Mouse (Mus musculus) kidney, embryonic 15.5 days (tissue): ENCODE measurements around the gene Nod1. TPM values are rescaled to one million over a fixed set of nuclear protein-coding genes. Genes with fewer than 3 reads are reported as not detected.

Source experiments
- ATAC-seq: fragments of 200-750 bp; cut with Nextera tagmentation; replicated peaks from 2 replicates; pipeline ENCODE4 v1.8.0; 2017; ENCODE audit warnings: moderate TSS enrichment; ENCODE audit not compliant: low FRiP score
- H3K27ac ChIP-seq: fragments of 300-500 bp; sonication (generic); 2 replicates; pipeline ENCODE4 v1.5.1; 2015; ENCODE audit warnings: mild to moderate bottlenecking, inconsistent platforms
- H3K27me3 ChIP-seq: fragments of 300-500 bp; sonication (generic); 2 replicates; pipeline ENCODE4 v1.6.1; 2015; ENCODE audit warnings: inconsistent platforms
- H3K36me3 ChIP-seq: fragments of 300-500 bp; sonication (generic); 2 replicates; pipeline ENCODE4 v1.6.1; 2015; ENCODE audit warnings: inconsistent platforms
- H3K4me1 ChIP-seq: fragments of 300-500 bp; sonication (generic); 2 replicates; pipeline ENCODE4 v1.6.1; 2015; ENCODE audit warnings: inconsistent platforms
- H3K4me2 ChIP-seq: fragments of 300-500 bp; sonication (generic); 2 replicates; pipeline ENCODE4 v1.6.1; 2015; ENCODE audit warnings: moderate library complexity, mild to moderate bottlenecking, inconsistent platforms
- H3K4me3 ChIP-seq: fragments of 300-500 bp; sonication (generic); replicated peaks from 2 replicates; pipeline ENCODE4 v1.5.1; 2015; ENCODE audit warnings: mild to moderate bottlenecking, inconsistent platforms
- H3K9ac ChIP-seq: fragments of 300-500 bp; sonication (generic); 2 replicates; pipeline ENCODE4 v1.6.1; 2015; ENCODE audit warnings: mild to moderate bottlenecking, inconsistent platforms
- H3K9me3 ChIP-seq: fragments of 300-500 bp; sonication (generic); replicated peaks from 2 replicates; pipeline ENCODE4 v1.6.1; 2016; ENCODE audit warnings: inconsistent platforms
- WGBS: fragments of 180-500 bp; shearing (Covaris S2); methylation state at CpG from one replicate; pipeline ENCODE4 v1.1.7; 2015; ENCODE audit warnings: mixed read lengths; 5-methylcytosine and 5-hydroxymethylcytosine counted together
- polyA plus RNA-seq: library from polyadenylated mRNA; unstranded; fragments of >200 nt; fragmentation: Nextera tagmentation; extraction: Ambion mirVana; gene quantifications from 2 replicates; pipeline ENCODE4 v1.2.1, GENCODE M21; 2015

Gene Nod1
- polyA plus RNA-seq, 1 experiment from 2014 or later, result 5.1 TPM

GRCm38 (mm10) chr6:55002438-55002837 is 30.0 kb upstream of the Nod1 start:
- Histone ChIP-seq H3K36me3 (no peaks in the 10 kb centered on the region), H3K4me1 (no peaks in the 10 kb centered on the region), H3K9ac (no peak overlapping the region), H3K9me3 (no peaks in the 10 kb centered on the region), H3K4me3 (no peak overlapping the region), H3K4me2 (no peak overlapping the region), H3K27ac (no peak overlapping the region), H3K27me3 (no peaks in the 10 kb centered on the region)
- WGBS, result 69% methylated on average over 4 of the region's 4 CpGs
- no peak for ATAC-seq

- no peak overlapping the region for H3K4me2 ChIP-seq
- H3K4me1 ChIP-seq, result no peaks in the 10 kb centered on the region
- H3K27me3 ChIP-seq, result no peaks in the 10 kb centered on the region
- H3K4me3 ChIP-seq, result no peak overlapping the region
- no peak for ATAC-seq
- 90% methylated on average over 4 of the region's 4 CpGs for WGBS
- no peaks in the 10 kb centered on the region for H3K36me3 ChIP-seq
- H3K9ac ChIP-seq, result no peak overlapping the region
- no peak overlapping the region for H3K27ac ChIP-seq
- H3K9me3 ChIP-seq, result no peaks in the 10 kb centered on the region
Observed at GRCm38 (mm10) chr6:55001320-55001719, 28.9 kb upstream of the Nod1 start.

GRCm38 (mm10) chr6:54997726-54998125 is 25.3 kb upstream of the Nod1 start:
- no peak overlapping the region for H3K27ac ChIP-seq
- H3K4me3 ChIP-seq, result no peak overlapping the region
- no peaks in the 10 kb centered on the region for H3K9me3 ChIP-seq
- ATAC-seq, result no peak
- WGBS, result 80% methylated on average over 6 of the region's 6 CpGs
- no peaks in the 10 kb centered on the region for H3K36me3 ChIP-seq
- no peaks in the 10 kb centered on the region; the same call in 1 of the 2 replicates for H3K4me1 ChIP-seq
- no peak overlapping the region for H3K9ac ChIP-seq
- no peak overlapping the region for H3K4me2 ChIP-seq
- H3K27me3 ChIP-seq, result no peaks in the 10 kb centered on the region

- Histone ChIP-seq H3K4me3 (no peak overlapping the region), H3K9ac (no peak overlapping the region), H3K27me3 (no peaks in the 10 kb centered on the region), H3K9me3 (no peaks in the 10 kb centered on the region), H3K27ac (no peak overlapping the region), H3K4me1 (peaks cover 10% of the 10 kb centered on the region), H3K36me3 (no peaks in the 10 kb centered on the region), H3K4me2 (no peak overlapping the region)
- no peak for ATAC-seq
- 92% methylated on average over 3 of the region's 3 CpGs for WGBS
Observed at GRCm38 (mm10) chr6:54996361-54996760, 23.9 kb upstream of the Nod1 start.

GRCm38 (mm10) chr6:54992734-54993260 is 20.4 kb upstream of the Nod1 start, which contains the start of gene Ggct:
Gene Ggct (minus strand): TSS chr6:54992950.
- Histone ChIP-seq H3K4me1 (peaks cover 10% of the 10 kb centered on the region), H3K9me3 (no peaks in the 10 kb centered on the region), H3K27me3 (no peaks in the 10 kb centered on the region), H3K9ac (peak within 1 kb of the TSS; percentile 43), H3K27ac (peak within 1 kb of the TSS; percentile 37; the same call in 1 of the 2 replicates), H3K4me2 (peak within 1 kb of the TSS; percentile 96), H3K36me3 (no peaks in the 10 kb centered on the region), H3K4me3 (peak within 1 kb of the TSS; percentile 55)
- WGBS, result under 1% methylated on average over 41 of the region's 41 CpGs
- ATAC-seq, result peak; percentile 100

- ATAC-seq, result no peak
- Histone ChIP-seq H3K27ac (peak overlapping the region; percentile 34; the same call in 1 of the 2 replicates), H3K9me3 (no peaks in the 10 kb centered on the region), H3K36me3 (no peaks in the 10 kb centered on the region), H3K4me3 (peak overlapping the region; percentile 55), H3K27me3 (no peaks in the 10 kb centered on the region), H3K4me2 (peak overlapping the region; percentile 96), H3K9ac (peak overlapping the region; percentile 43), H3K4me1 (peaks cover 10% of the 10 kb centered on the region)
- WGBS, result 4% methylated on average over 7 of the region's 7 CpGs
Observed at GRCm38 (mm10) chr6:54992141-54992540, 19.7 kb upstream of the Nod1 start.

- no peak overlapping the region for H3K27ac ChIP-seq
- no peak overlapping the region for H3K4me2 ChIP-seq
- no peaks in the 10 kb centered on the region for H3K36me3 ChIP-seq
- 84% methylated on average over 2 of the region's 2 CpGs for WGBS
- ATAC-seq, result no peak
- H3K27me3 ChIP-seq, result no peaks in the 10 kb centered on the region
- no peak overlapping the region for H3K9ac ChIP-seq
- H3K9me3 ChIP-seq, result no peaks in the 10 kb centered on the region
- H3K4me1 ChIP-seq, result peaks cover 10% of the 10 kb centered on the region
- no peak overlapping the region for H3K4me3 ChIP-seq
Observed at GRCm38 (mm10) chr6:54991189-54991588, 18.8 kb upstream of the Nod1 start.

- no peaks in the 10 kb centered on the region for H3K27me3 ChIP-seq
- H3K9me3 ChIP-seq, result no peaks in the 10 kb centered on the region
- no peak for ATAC-seq
- no peak overlapping the region for H3K4me2 ChIP-seq
- H3K36me3 ChIP-seq, result no peaks in the 10 kb centered on the region
- H3K27ac ChIP-seq, result no peak overlapping the region
- no peak overlapping the region for H3K9ac ChIP-seq
- peaks cover 10% of the 10 kb centered on the region for H3K4me1 ChIP-seq
- H3K4me3 ChIP-seq, result no peak overlapping the region
- WGBS, result 86% methylated on average over 6 of the region's 6 CpGs
Observed at GRCm38 (mm10) chr6:54988141-54988540, 15.7 kb upstream of the Nod1 start.

- no peak for ATAC-seq
Observed at GRCm38 (mm10) chr6:54984096-54984495, 11.7 kb upstream of the Nod1 start.

GRCm38 (mm10) chr6:54983526-54984050 is 11.2 kb upstream of the Nod1 start:
- Histone ChIP-seq H3K4me3 (no peak overlapping the region), H3K36me3 (no peaks in the 10 kb centered on the region), H3K9me3 (0 out of 2 replicates have a peak, but pooled peaks cover 3% of the 10 kb centered on the region), H3K9ac (no peak overlapping the region), H3K27me3 (no peaks in the 10 kb centered on the region), H3K27ac (no peak overlapping the region), H3K4me2 (no peak overlapping the region), H3K4me1 (no peaks in the 10 kb centered on the region)
- ATAC-seq, result no peak
- 94% methylated on average over 4 of the region's 4 CpGs for WGBS

More at GRCm38 (mm10) chr6:54984096-54984495, 11.7 kb upstream of the Nod1 start:
- Histone ChIP-seq H3K4me1 (no peaks in the 10 kb centered on the region), H3K27ac (no peak overlapping the region), H3K36me3 (no peaks in the 10 kb centered on the region), H3K27me3 (no peaks in the 10 kb centered on the region), H3K9ac (no peak overlapping the region), H3K4me3 (no peak overlapping the region), H3K9me3 (0 out of 2 replicates have a peak, but pooled peaks cover 3% of the 10 kb centered on the region), H3K4me2 (no peak overlapping the region)
- 93% methylated on average over 8 of the region's 8 CpGs for WGBS

GRCm38 (mm10) chr6:54979426-54979825 is 7.0 kb upstream of the Nod1 start:
- Histone ChIP-seq H3K4me1 (no peaks in the 10 kb centered on the region), H3K27me3 (no peaks in the 10 kb centered on the region), H3K9ac (no peak overlapping the region), H3K27ac (no peak overlapping the region), H3K4me2 (no peak overlapping the region), H3K9me3 (0 out of 2 replicates have a peak, but pooled peaks cover 3% of the 10 kb centered on the region), H3K4me3 (no peak overlapping the region), H3K36me3 (no peaks in the 10 kb centered on the region)
- ATAC-seq, result no peak
- WGBS, result 97% methylated on average over 6 of the region's 6 CpGs

- H3K4me2 ChIP-seq, result no peak overlapping the region
- no peak overlapping the region for H3K4me3 ChIP-seq
- ATAC-seq, result no peak
- H3K9me3 ChIP-seq, result 0 out of 2 replicates have a peak, but pooled peaks cover 3% of the 10 kb centered on the region
- H3K9ac ChIP-seq, result no peak overlapping the region
- peaks cover 12% of the 10 kb centered on the region; the same call in 1 of the 2 replicates for H3K4me1 ChIP-seq
- H3K27ac ChIP-seq, result no peak overlapping the region
- peaks cover 10% of the 10 kb centered on the region; the same call in 1 of the 2 replicates for H3K27me3 ChIP-seq
- H3K36me3 ChIP-seq, result no peaks in the 10 kb centered on the region
- 87% methylated on average over 1 of the region's 1 CpGs for WGBS
Observed at GRCm38 (mm10) chr6:54975616-54976015, 3.2 kb upstream of the Nod1 start.
